Mouse (Mus musculus) spleen, adult 2 months (tissue): ENCODE results near the gene Rapgef5. TPM values are rescaled to one million over a fixed set of nuclear protein-coding genes. Genes with fewer than 3 reads are reported as not detected.
A peak's percentile ranks its signal among the peaks of the same experiment; 100 is the strongest.

Experiments
- DNase-seq, 2 experiments: peaks; one replicate each; pipeline versions ENCODE4 v3.0.0 to v3.0.0-alpha.2; 2012 to 2021; ENCODE audit warnings: low spot score in 2 of 2, low read depth in 1 of 2
- H3K27ac ChIP-seq: fragments of 200-500 bp; 2 replicates; pipeline ENCODE4 v1.5.1; 2012; ENCODE audit warnings: low read length, inconsistent platforms; ENCODE audit not compliant: insufficient read depth
- H3K27me3 ChIP-seq: fragments of 200-500 bp; 2 replicates; pipeline ENCODE4 v1.6.1; 2012; ENCODE audit warnings: mild to moderate bottlenecking, moderate library complexity, low read length, inconsistent platforms; ENCODE audit not compliant: control insufficient read depth, insufficient read depth
- H3K36me3 ChIP-seq: fragments of 200-500 bp; 2 replicates; pipeline ENCODE4 v1.6.1; 2012; ENCODE audit warnings: mild to moderate bottlenecking, low read length, inconsistent platforms; ENCODE audit not compliant: control insufficient read depth, insufficient read depth
- H3K4me1 ChIP-seq: fragments of 200-500 bp; 2 replicates; pipeline ENCODE4 v1.6.1; 2011; ENCODE audit warnings: inconsistent platforms; ENCODE audit not compliant: control insufficient read depth, insufficient read depth, insufficient read length
- H3K4me3 ChIP-seq: fragments of 200-500 bp; 2 replicates; pipeline ENCODE4 v1.5.1; 2011; ENCODE audit warnings: mild to moderate bottlenecking, inconsistent platforms; ENCODE audit not compliant: insufficient read depth, insufficient read length; ENCODE audit errors: extremely low read depth
- CTCF ChIP-seq: fragments of 200-500 bp; IDR thresholded peaks from 2 replicates; pipeline ENCODE4 v1.5.1; 2011; ENCODE audit warnings: mild to moderate bottlenecking, inconsistent platforms; ENCODE audit not compliant: insufficient read depth, insufficient read length, insufficient replicate concordance; ENCODE audit errors: extremely low read depth
- POLR2A ChIP-seq: fragments of 200-500 bp; IDR thresholded peaks from 2 replicates; pipeline ENCODE4 v1.6.1; 2011; ENCODE audit warnings: low read depth, low read length, inconsistent platforms
- WGBS: fragments of 180-500 bp; shearing (Covaris S2); methylation state at CpG from one replicate; pipeline ENCODE4 v1.1.7; 2018; 5-methylcytosine and 5-hydroxymethylcytosine counted together
- polyA plus RNA-seq: library from polyadenylated mRNA; depleted of rRNA; stranded (reverse); fragments of >200 nt; gene quantifications from 2 replicates; pipeline ENCODE4 v1.2.3, GENCODE M21; 2012

Rapgef5 gene
- polyA plus RNA-seq, 1 experiment = 6.9 TPM

DNA sequence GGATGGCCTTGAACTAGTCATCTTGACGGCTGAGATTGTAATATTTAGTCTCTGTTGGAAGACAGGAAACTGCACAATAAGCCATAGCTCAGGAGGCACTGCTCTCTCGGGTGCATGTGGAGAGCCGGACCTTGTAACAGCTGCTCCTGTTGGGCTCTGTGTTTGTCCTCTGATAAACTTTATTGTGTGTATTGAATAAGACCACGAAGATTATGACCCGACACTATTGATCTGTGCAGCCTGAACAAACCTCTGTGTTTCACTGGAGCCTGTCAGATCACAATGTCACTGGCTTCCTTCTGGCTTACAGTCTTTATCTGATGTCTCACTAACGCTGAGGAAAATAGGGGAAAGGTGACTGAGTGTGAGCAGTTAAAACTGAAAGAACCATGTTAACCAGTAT lies 205.5 kb downstream of the Rapgef5 start:
- H3K36me3 ChIP-seq = peaks cover 3% of the 10 kb centered on the region; the same call in 1 of the 2 replicates
- H3K27me3 ChIP-seq = no peaks in the 10 kb centered on the region
- no peak overlapping the region for H3K27ac ChIP-seq
- WGBS = 49% methylated on average over 6 of the region's 6 CpGs
- no peaks in the 10 kb centered on the region for H3K4me1 ChIP-seq
- no peak for DNase-seq
- H3K4me3 ChIP-seq = no peak overlapping the region
- TF ChIP-seq CTCF (no peak), POLR2A (no peak)

DNA sequence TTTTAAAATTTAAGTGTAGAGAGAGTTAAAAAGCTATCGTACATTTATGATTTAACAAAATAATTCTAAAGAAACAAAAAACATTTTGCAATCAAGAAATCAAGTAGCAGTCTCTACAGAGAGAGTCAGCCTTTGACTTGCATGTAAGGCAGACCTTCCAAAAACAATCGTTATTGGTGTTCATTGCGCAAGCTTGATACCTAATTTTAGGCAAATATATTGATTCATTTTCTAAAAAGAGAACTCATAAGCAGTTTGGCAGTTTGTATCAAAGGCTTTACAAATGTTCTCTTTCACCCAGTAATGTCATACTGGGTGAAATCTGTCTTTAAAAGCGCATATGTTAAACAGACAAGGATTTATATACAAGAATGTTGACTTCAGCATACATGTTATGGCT lies 208.7 kb downstream of the Rapgef5 start:
- Histone ChIP-seq H3K4me1 (no peaks in the 10 kb centered on the region), H3K27ac (no peak overlapping the region), H3K36me3 (peaks cover 1% of the 10 kb centered on the region; the same call in 1 of the 2 replicates), H3K4me3 (no peak overlapping the region), H3K27me3 (no peaks in the 10 kb centered on the region)
- TF ChIP-seq CTCF (no peak), POLR2A (no peak)
- no peak for DNase-seq
- WGBS = 92% methylated on average over 4 of the region's 4 CpGs

DNA sequence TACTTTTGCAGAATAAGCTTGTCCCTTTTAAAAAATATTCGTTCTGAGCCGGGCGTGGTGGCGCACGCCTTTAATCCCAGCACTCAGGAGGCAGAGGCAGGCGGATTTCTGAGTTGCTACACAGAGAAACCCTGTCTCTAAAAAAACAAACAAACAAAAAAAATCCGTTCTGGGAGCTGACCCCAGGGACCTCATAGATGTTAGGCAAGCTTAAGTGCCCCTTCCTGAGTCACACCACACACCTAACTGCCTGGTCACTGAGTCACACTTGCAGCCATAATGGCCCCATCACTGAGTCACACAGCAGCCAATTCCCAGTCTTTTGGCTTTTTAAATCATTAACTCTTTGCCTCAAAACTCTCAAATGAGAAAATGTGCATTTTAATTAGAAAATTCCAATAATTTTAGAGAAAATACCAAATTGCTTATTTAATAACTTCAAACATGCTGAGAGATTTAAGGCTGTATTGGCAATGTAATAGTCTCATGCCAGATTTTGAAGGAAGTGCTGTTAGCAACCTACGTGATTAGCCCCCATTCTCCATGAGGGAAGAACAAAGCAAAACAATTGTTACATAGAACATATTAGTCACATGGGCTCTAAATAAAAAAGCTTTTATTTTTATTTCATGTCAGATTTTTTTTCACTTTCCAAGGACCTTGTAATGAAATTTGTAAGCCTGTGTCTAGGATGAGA lies 211.3 kb downstream of the Rapgef5 start:
- DNase-seq = no peak
- no peaks in the 10 kb centered on the region for H3K27me3 ChIP-seq
- no peaks in the 10 kb centered on the region for H3K4me1 ChIP-seq
- H3K36me3 ChIP-seq = no peaks in the 10 kb centered on the region; the same call in 1 of the 2 replicates
- no peak overlapping the region for H3K27ac ChIP-seq
- WGBS = 94% methylated on average over 8 of the region's 8 CpGs
- no peak overlapping the region for H3K4me3 ChIP-seq
- TF ChIP-seq CTCF (no peak), POLR2A (no peak)

DNA sequence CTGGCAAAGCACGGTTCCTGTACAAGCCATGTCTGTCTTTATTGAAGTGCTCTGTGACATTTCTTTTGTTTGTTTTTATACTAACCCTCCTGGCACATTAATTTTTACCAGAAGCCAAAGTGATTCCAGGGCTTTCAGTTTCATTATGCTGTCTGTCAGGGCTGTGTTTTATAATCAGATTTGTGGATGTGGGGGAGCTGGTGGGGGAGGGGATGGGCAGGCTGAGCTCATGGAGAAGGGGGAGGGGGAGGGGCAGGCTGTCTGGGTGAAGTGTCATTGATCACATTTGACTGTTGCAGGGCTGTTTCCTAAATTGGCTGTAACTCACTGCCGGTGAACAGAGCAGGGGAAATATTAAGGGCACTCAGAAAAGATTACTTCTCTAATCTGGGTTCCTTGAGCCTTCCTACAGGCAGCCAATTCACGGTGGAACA lies 211.9 kb downstream of the Rapgef5 start:
- Histone ChIP-seq H3K36me3 (no peaks in the 10 kb centered on the region; the same call in 1 of the 2 replicates), H3K27me3 (no peaks in the 10 kb centered on the region), H3K4me1 (no peaks in the 10 kb centered on the region), H3K27ac (no peak overlapping the region), H3K4me3 (no peak overlapping the region)
- no peak for DNase-seq
- 28% methylated on average over 3 of the region's 3 CpGs for WGBS
- no peak for TF ChIP-seq CTCF
- TF ChIP-seq POLR2A = no peak

DNA sequence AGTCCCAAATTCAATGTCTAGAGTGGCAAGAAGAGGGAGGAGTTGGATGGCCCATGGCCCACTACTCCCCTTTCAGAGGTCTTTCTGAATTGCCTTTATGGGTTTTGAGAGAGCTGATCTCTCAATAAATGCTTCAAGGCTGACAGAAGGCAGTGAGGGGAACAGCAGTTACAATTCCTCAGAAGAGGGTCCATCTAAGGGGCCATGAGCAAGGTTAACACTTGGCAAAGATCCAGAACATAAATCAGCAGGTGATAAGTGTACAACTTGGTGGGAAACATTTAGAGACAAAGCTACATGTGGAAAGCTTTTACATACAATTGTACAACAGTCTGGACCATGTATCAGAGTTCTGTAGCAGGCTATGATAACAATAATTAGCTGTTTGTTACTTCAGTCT lies 217.3 kb downstream of the Rapgef5 start:
- Histone ChIP-seq H3K36me3 (no peaks in the 10 kb centered on the region; the same call in 1 of the 2 replicates), H3K27ac (no peak overlapping the region), H3K4me3 (no peak overlapping the region), H3K4me1 (peaks cover 5% of the 10 kb centered on the region), H3K27me3 (no peaks in the 10 kb centered on the region)
- DNase-seq = no peak
- TF ChIP-seq POLR2A = no peak

DNA sequence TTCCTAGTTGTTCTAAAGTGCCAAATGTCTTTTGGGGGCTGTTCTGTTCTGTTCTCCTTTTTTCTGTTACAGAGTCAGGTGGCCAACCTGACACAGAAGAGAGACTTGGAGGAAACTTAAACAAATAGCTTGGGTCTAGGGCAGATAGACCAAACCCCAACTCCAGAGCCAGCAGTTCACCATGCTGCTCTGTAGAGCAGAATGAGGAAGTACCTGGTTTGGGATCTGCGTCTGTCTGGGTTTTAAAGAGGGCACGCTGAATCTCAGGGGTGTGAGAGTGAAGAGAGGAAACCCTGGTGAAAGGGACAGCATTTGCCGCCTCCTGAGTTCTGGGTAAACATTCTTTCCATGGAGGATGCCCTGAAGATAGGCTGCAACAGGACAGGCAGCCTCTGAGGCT lies 219.9 kb downstream of the Rapgef5 start:
- no peak for TF ChIP-seq CTCF
- no peak for TF ChIP-seq POLR2A
- WGBS = 24% methylated on average over 3 of the region's 3 CpGs
- peak in 1 of 2 experiments; percentile 8 for DNase-seq
- Histone ChIP-seq H3K4me1 (peaks cover 5% of the 10 kb centered on the region), H3K36me3 (peaks cover 3% of the 10 kb centered on the region; the same call in 1 of the 2 replicates), H3K4me3 (no peak overlapping the region), H3K27ac (peak overlapping the region; percentile 15; the same call in 1 of the 2 replicates), H3K27me3 (no peaks in the 10 kb centered on the region)

DNA sequence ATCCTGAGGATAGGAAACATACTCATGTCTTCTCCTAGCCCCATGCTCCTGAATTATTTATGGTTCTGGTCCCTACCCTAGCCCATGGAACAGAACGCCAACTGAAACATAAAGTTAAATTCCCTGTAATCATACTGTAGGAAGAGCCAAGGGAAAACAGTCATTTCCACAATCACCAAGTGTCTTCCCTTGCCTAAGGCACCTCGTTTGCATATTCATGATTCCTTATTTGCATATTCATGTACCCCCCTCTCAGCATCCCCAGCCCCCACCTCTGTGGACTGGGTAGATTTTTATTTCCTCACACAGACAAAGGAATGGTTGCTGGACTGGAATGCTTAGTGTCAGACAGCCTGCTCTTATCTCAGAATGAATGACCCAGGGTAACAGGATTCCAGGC lies 220.6 kb downstream of the Rapgef5 start:
- peaks cover 5% of the 10 kb centered on the region for H3K4me1 ChIP-seq
- H3K27me3 ChIP-seq = no peaks in the 10 kb centered on the region
- TF ChIP-seq POLR2A = no peak
- no peak for TF ChIP-seq CTCF
- peaks cover 3% of the 10 kb centered on the region; the same call in 1 of the 2 replicates for H3K36me3 ChIP-seq
- no peak overlapping the region for H3K4me3 ChIP-seq
- WGBS = 79% methylated on average over 2 of the region's 2 CpGs
- no peak overlapping the region for H3K27ac ChIP-seq
- DNase-seq = no peak
